In genomic region chr4:46553864-46554263, GRCm38 (mm10) we compare ENCODE assay signal across 7 mouse cellular contexts. TPM values are rescaled to one million over a fixed set of nuclear protein-coding genes. Genes with fewer than 3 reads are reported as not detected.
DNase-seq lines count a peak whose midpoint lies in the region; ATAC-seq lines count a peak whose summit lies in the region.

No protein-coding gene starts in this region.

- H3K27ac ChIP-seq in intestine, embryonic 14.5 days (ENCODE audit: low read depth) = no peak overlapping the region
- peak overlapping the region; percentile 20; the same call in 1 of the 2 replicates for H3K27ac ChIP-seq in lung, embryonic 15.5 days

- H3K27me3 ChIP-seq in intestine, embryonic 14.5 days (replicated peaks; ENCODE audit: control insufficient read depth, insufficient read depth, low read length) = no peaks in the 10 kb centered on the region
- no peaks in the 10 kb centered on the region for H3K27me3 ChIP-seq in lung, embryonic 15.5 days

- no peaks in the 10 kb centered on the region for H3K36me3 ChIP-seq in intestine, embryonic 14.5 days (ENCODE audit: control insufficient read depth, insufficient read depth, low read length)
- no peaks in the 10 kb centered on the region for H3K36me3 ChIP-seq in lung, embryonic 15.5 days

- H3K9me3 ChIP-seq in intestine, embryonic 14.5 days (ENCODE audit: control insufficient read depth, low read length) = no peaks in the 10 kb centered on the region
- H3K9me3 ChIP-seq in lung, embryonic 15.5 days = no peaks in the 10 kb centered on the region

- peak; percentile 70 for DNase-seq in MN1 (ENCODE audit: low spot score)
- DNase-seq in adrenal gland, postnatal 25 days = peak; percentile 50
- DNase-seq in intestine, embryonic 14.5 days (ENCODE audit: low spot score) = peak; percentile 55
- peak; percentile 71 to 85 for DNase-seq in urinary bladder, postnatal 36 days (ENCODE audit: low spot score in 2 of 2)
- no peak for DNase-seq in thymus, adult 18-20 months
- DNase-seq in right cerebral cortex, postnatal 25 days = no peak

- peak; percentile 44; the same call in 1 of the 2 replicates for ATAC-seq in intestine, embryonic 14.5 days (replicated peaks; ENCODE audit: low FRiP score, low TSS enrichment, low read depth)
- ATAC-seq in lung, embryonic 15.5 days (ENCODE audit: borderline replicate concordance, extremely low read depth, low FRiP score, low TSS enrichment) = no peak

- no peaks in the 10 kb centered on the region for H3K4me1 ChIP-seq in intestine, embryonic 14.5 days (replicated peaks; ENCODE audit: control insufficient read depth, insufficient read depth, low read length)
- peaks cover 8% of the 10 kb centered on the region for H3K4me1 ChIP-seq in lung, embryonic 15.5 days

- 67% methylated on average over 1 of the region's 1 CpGs for WGBS in intestine, embryonic 14.5 days
- 41% methylated on average over 1 of the region's 1 CpGs for WGBS in lung, embryonic 15.5 days

- H3K9ac ChIP-seq in intestine, embryonic 14.5 days (ENCODE audit: low read length) = no peak overlapping the region
- H3K9ac ChIP-seq in lung, embryonic 15.5 days = no peak overlapping the region

- no peak overlapping the region for H3K4me3 ChIP-seq in intestine, embryonic 14.5 days (ENCODE audit: low read depth, low read length)
- H3K4me3 ChIP-seq in lung, embryonic 15.5 days = no peak overlapping the region

- no peak overlapping the region for H3K4me2 ChIP-seq in intestine, embryonic 14.5 days (ENCODE audit: low read length)
- H3K4me2 ChIP-seq in lung, embryonic 15.5 days = no peak overlapping the region

RNA-seq across cellular contexts. Expression of gene Trim14, which starts 17.9 kb away (rescaled TPM):
- 3.3 and 5.1 TPM in 2 replicates for total RNA-seq in adrenal gland, postnatal 25 days (2021)
- polyA plus RNA-seq in intestine, embryonic 14.5 days (2014; fragmentation: Nextera tagmentation; extraction: Ambion mirVana) = 10.1 and 11.4 TPM in 2 replicates
- polyA plus RNA-seq in lung, embryonic 15.5 days (2015; fragmentation: Nextera tagmentation; extraction: Ambion mirVana) = 2.2 and 2.7 TPM in 2 replicates

RNA-seq across cellular contexts. Expression of gene Coro2a, which starts 48.1 kb away (rescaled TPM):
- 2.4 and 3.5 TPM in 2 replicates for total RNA-seq in adrenal gland, postnatal 25 days (2021)
- 28.0 and 36.1 TPM in 2 replicates for polyA plus RNA-seq in intestine, embryonic 14.5 days (2014; fragmentation: Nextera tagmentation; extraction: Ambion mirVana)
- polyA plus RNA-seq in lung, embryonic 15.5 days (2015; fragmentation: Nextera tagmentation; extraction: Ambion mirVana) = 3.4 and 5.3 TPM in 2 replicates

Comparison
In these comparisons a context has a peak if more than half of its experiments do, and no peak if none do; other contexts are left out.
1. DNase-seq: peak in MN1 (single experiment), adrenal gland, postnatal 25 days (single experiment), intestine, embryonic 14.5 days (single experiment) and urinary bladder, postnatal 36 days (2 of 2); none in thymus, adult 18-20 months (0 of 2) and right cerebral cortex, postnatal 25 days (single experiment).